29 mouse cellular contexts compared by ENCODE assay signal in genomic region chr8:45261920-45262319, GRCm38 (mm10). TPM values are rescaled to one million over a fixed set of nuclear protein-coding genes. Genes with fewer than 3 reads are reported as not detected.
A peak's percentile ranks its signal among the peaks of the same experiment; 100 is the strongest.
DNase-seq lines count a peak whose midpoint lies in the region; ATAC-seq and TF ChIP-seq lines count a peak whose summit lies in the region.
"Had no signal": no experiment of that assay in that cellular context is flagged by ENCODE, and none has a peak within 500 bp of the region (broad histone marks: within the 10 kb centered on the region; RNA-seq: fewer than 3 reads in every experiment).

TSS of gene F11 (minus strand) at chr8:45262031.

- no peak for TF ChIP-seq POLR2A in liver, adult 2 months (IDR thresholded peaks at IDR 0.05; ENCODE audit: extremely low read depth, insufficient read depth, low read length)

- peak within 1 kb of the TSS; percentile 67 for H3K9ac ChIP-seq in liver, adult 2 months (ENCODE audit: low read depth, low read length)
- H3K9ac ChIP-seq in liver, embryonic 15.5 days: no peak within 1 kb of the TSS
- H3K9ac ChIP-seq: forebrain, embryonic 12.5 days; forebrain, embryonic 15.5 days; hindbrain, embryonic 13.5 days had no signal

- H3K36me3 ChIP-seq in liver, adult 2 months (ENCODE audit: control insufficient read depth, insufficient read depth, low read length): peaks cover 10% of the 10 kb centered on the region
- no peaks in the 10 kb centered on the region for H3K36me3 ChIP-seq in liver, embryonic 15.5 days (replicated peaks)
- H3K36me3 ChIP-seq: forebrain, embryonic 12.5 days; forebrain, embryonic 15.5 days; hindbrain, embryonic 13.5 days had no signal

- peaks cover 3% of the 10 kb centered on the region; the same call in 1 of the 2 replicates for H3K79me2 ChIP-seq in liver, adult 2 months (ENCODE audit: control insufficient read depth, insufficient read depth, low read length)

- no peak for DNase-seq in adrenal gland, postnatal 10 days
- no peak for DNase-seq in adrenal gland, adult 18-20 months (ENCODE audit: low spot score in 2 of 2)
- peak; percentile 96 for DNase-seq in liver, adult 2 months (ENCODE audit: extremely low read depth, low read depth, low spot score)
- DNase-seq in liver: no peak
- DNase-seq in yolk sac, embryonic 10.5 days (ENCODE audit: low spot score): peak; percentile 4
- no peak for DNase-seq in right cerebral cortex, postnatal 10 days (ENCODE audit: low spot score in 2 of 2)
- DNase-seq: adrenal gland, postnatal 36 days; cerebellum, adult 18-20 months; cerebellum, adult 9-10 months; cerebellum, postnatal 14 days; gastrocnemius, adult 2 months; gastrocnemius, postnatal 14 days; heart, adult 11 months had no signal

- peak within 1 kb of the TSS; percentile 4; the same call in 1 of the 2 replicates for H3K4me2 ChIP-seq in liver, embryonic 15.5 days
- H3K4me2 ChIP-seq: forebrain, embryonic 12.5 days; forebrain, embryonic 15.5 days; heart, embryonic 11.5 days; hindbrain, embryonic 13.5 days had no signal

- H3K4me3 ChIP-seq in liver, adult 2 months (ENCODE audit: insufficient read depth, low read depth, low read length): peak within 1 kb of the TSS; percentile 80
- H3K4me3 ChIP-seq in liver, embryonic 15.5 days (replicated peaks): peak within 1 kb of the TSS; percentile 28
- H3K4me3 ChIP-seq: forebrain, embryonic 12.5 days; forebrain, embryonic 15.5 days; gastrocnemius, adult 2 months; hindbrain, embryonic 13.5 days had no signal

- peak within 1 kb of the TSS; percentile 95 for H3K27ac ChIP-seq in liver, adult 2 months (replicated peaks; ENCODE audit: insufficient read depth, low read depth, low read length)
- H3K27ac ChIP-seq in liver, embryonic 15.5 days (replicated peaks): peak within 1 kb of the TSS; percentile 76
- H3K27ac ChIP-seq: forebrain, embryonic 12.5 days; forebrain, embryonic 15.5 days; gastrocnemius, adult 2 months; hindbrain, embryonic 13.5 days had no signal

- 20% methylated on average over 10 of the region's 10 CpGs for WGBS in liver, adult 2 months
- whole genome bisulfite sequencing in liver, embryonic 15.5 days (ENCODE audit: insufficient replicate concordance): 54% methylated on average over 10 of the region's 10 CpGs

- no peaks in the 10 kb centered on the region for H3K9me3 ChIP-seq in liver, embryonic 15.5 days (replicated peaks)
- H3K9me3 ChIP-seq: forebrain, embryonic 12.5 days; forebrain, embryonic 15.5 days had no signal

- TF ChIP-seq CTCF in liver, adult 2 months (IDR thresholded peaks at IDR 0.05; ENCODE audit: low read depth, low read length): no peak

- peaks cover 33% of the 10 kb centered on the region for H3K4me1 ChIP-seq in liver, adult 2 months (ENCODE audit: control insufficient read depth, insufficient read depth, low read length)
- peaks cover 1% of the 10 kb centered on the region; the same call in 1 of the 2 replicates for H3K4me1 ChIP-seq in liver, embryonic 15.5 days (replicated peaks)
- H3K4me1 ChIP-seq: forebrain, embryonic 12.5 days; forebrain, embryonic 15.5 days; hindbrain, embryonic 13.5 days had no signal

- no peaks in the 10 kb centered on the region for H3K27me3 ChIP-seq in liver, adult 2 months (ENCODE audit: control insufficient read depth, insufficient read depth, low read length)
- no peaks in the 10 kb centered on the region for H3K27me3 ChIP-seq in liver, embryonic 15.5 days
- H3K27me3 ChIP-seq: forebrain, embryonic 12.5 days; forebrain, embryonic 15.5 days; hindbrain, embryonic 13.5 days had no signal

- ATAC-seq in liver, embryonic 15.5 days (ENCODE audit: insufficient read depth): peak; percentile 66
- no peak for ATAC-seq in inflammation-experienced regulatory T-cells, adult 6 months
- ATAC-seq: activated CD4-positive, CD25-positive, alpha-beta regulatory T cell, adult 4 months; forebrain, embryonic 15.5 days; hindbrain, embryonic 16.5 days had no signal

RNA-seq across cellular contexts. Expression of gene F11, which starts in this region (rescaled TPM):
- total RNA-seq in adrenal gland, postnatal 10 days (2021): 10 to 100 TPM; 10.4 to 24.4 TPM
- not detected for total RNA-seq in adrenal gland, adult 18-20 months (2021)
- total RNA-seq in liver, adult 2 months (2014; rRNA removed): 80.9 and 92.1 TPM in 2 replicates
- polyA plus RNA-seq in liver, adult 2 months (2012; rRNA removed): 21.6 and 26.1 TPM in 2 replicates
- 28.7 and 38.8 TPM in 2 replicates for polyA plus RNA-seq in liver, embryonic 15.5 days (2015; fragmentation: Nextera tagmentation; extraction: Ambion mirVana)
- not detected for polyA plus RNA-seq in inflammation-experienced regulatory T-cells, adult 6 months (2017; shearing (Covaris generic))
- total RNA-seq: ES-E14; gastrocnemius, adult 2 months; gastrocnemius, postnatal 14 days; heart, adult 8-10 months; heart, postnatal 25 days; hematopoietic stem cell, adult 5-6 weeks had no signal
- polyA plus RNA-seq: activated CD4-positive, CD25-positive, alpha-beta regulatory T cell, adult 4 months; embryonic facial prominence, embryonic 11.5 days; embryonic facial prominence, embryonic 14.5 days; forebrain, embryonic 12.5 days; forebrain, embryonic 15.5 days; heart, embryonic 11.5 days; heart, embryonic 14.5 days; heart, postnatal 0 days; hindbrain, embryonic 13.5 days; hindbrain, embryonic 16.5 days had no signal

Comparison
In these comparisons a context has a peak if more than half of its experiments do, and no peak if none do; other contexts are left out.
1. RNA of gene F11 (total RNA-seq): 80.9 to 92.1 TPM in liver, adult 2 months and 10.4 to 24.4 TPM in adrenal gland, postnatal 10 days; not detected in adrenal gland, adult 18-20 months; every median in the first group is over 10 times any median in the second.
2. RNA of gene F11 (polyA plus RNA-seq): 28.7 to 38.8 TPM in liver, embryonic 15.5 days and 21.6 to 26.1 TPM in liver, adult 2 months; not detected in inflammation-experienced regulatory T-cells, adult 6 months; every median in the first group is over 10 times any median in the second.
3. DNase-seq: peak in liver, adult 2 months (single experiment) and yolk sac, embryonic 10.5 days (single experiment); none in adrenal gland, postnatal 10 days (single experiment), adrenal gland, adult 18-20 months (0 of 2), liver (single experiment) and right cerebral cortex, postnatal 10 days (0 of 2).